Mouse (Mus musculus) stomach, postnatal 0 days (tissue): Measurements from ENCODE around the gene Ibsp.

Experiments used
- CTCF ChIP-seq: IDR thresholded peaks from 2 replicates; pipeline ENCODE4 v1.5.1; 2016; ENCODE audit warnings: antibody characterized with exemption, low read depth, mild to moderate bottlenecking, moderate library complexity
- EP300 ChIP-seq: optimal IDR thresholded peaks from 2 replicates; pipeline ENCODE3; 2016; ENCODE audit warnings: antibody characterized with exemption

DNA sequence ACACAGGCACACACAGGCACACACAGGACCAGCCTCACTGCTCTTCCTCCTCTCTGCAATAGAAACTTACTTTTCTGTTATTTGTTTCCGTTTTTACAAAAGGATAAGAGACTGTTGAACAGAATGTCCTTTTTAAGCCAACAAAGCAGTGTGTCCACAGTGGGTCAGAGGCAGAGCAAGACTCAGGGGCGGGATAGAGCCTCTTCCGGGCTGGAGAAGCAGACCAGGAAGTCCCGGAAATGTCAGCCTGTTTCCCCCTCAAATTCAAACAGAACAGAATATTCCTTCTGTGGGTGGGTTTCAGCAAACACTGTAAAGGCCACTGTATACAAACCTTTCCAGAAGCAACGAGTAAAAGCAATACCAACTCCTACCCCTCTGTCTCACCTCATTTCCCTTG, 52.9 kb downstream of the Ibsp start:
- TF ChIP-seq CTCF = no peak
- TF ChIP-seq EP300 = no peak
